Mouse (Mus musculus): ENCODE results near the gene Dkk2. TPM values are rescaled to one million over a fixed set of nuclear protein-coding genes. Genes with fewer than 3 reads are reported as not detected.
"Not testable (repeated sequence)": the region's sequence is repeated elsewhere in the genome, so short reads cannot be mapped to it uniquely, and the experiment has no call there.

Dkk2 gene
- 1 to 10 TPM in 1 of 2 experiments, under 1 TPM in 1; 0.56 to 1.2 TPM for total RNA-seq (2021)
- long read RNA-seq, experiment 1, partial matches to known transcripts, result 0 of 2 reads
- long read RNA-seq, experiment 1, other reads (novel, unspliced or antisense), result 0 of 2 reads
- long read RNA-seq, experiment 2, result 0 reads

DNA sequence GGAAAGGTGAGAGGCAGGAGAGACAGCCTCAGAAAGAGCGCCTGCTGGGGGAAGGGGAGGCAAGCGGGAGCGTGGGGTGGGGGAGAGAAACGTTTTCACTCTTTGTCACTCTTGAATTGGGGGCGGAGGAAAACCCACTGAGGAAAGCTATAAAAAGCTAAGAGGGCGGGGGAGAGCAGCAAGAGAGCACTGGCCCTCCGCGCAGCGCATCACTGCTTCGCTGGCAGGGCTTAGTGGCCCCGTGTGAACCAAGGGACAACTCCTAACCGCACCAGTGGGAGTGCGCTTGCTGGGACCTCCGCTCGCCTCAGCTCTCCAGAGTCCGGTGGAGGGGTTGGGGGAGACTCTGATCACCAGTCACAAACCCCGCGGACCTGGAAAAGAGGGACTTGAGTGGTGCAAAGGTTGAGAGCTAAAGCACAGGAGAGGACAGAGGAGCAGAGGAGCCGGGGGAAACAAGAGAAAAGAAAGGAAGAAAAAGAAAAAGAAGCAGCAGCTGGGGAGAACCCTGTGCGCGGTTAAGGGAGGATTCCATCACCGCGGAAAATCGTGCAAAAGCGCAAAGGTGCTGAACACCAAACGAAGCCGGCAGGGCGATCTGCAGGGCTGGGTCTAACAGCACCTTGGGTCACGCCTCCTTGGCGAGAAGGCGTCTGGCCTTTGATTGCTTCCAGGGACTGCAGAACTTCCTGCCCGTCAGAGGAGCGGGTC, at the start of gene Dkk2:
Dkk2 (plus strand) TSS at position 181 of the 711 bp plus-strand sequence.
- DNase-seq (ENCODE audit: extremely low spot score in 1 of 2, low spot score in 2 of 2), result no peak
- intact Hi-C loops (cut with DNase I), result loop anchor here (2.0 to 10.0 kb wide), 2 partner anchors 108 to 490 kb away; no protein-coding TSS in a partner anchor
- H3K4me3 ChIP-seq, result peak within 1 kb of the TSS; percentile 41
- H3K27ac ChIP-seq, result no peak within 1 kb of the TSS
- no peak for TF ChIP-seq CTCF (IDR thresholded peaks at IDR 0.05)

- TF ChIP-seq CTCF (IDR thresholded peaks at IDR 0.05), result no peak
- intact Hi-C loops (cut with DNase I), result no loop called here
- Histone ChIP-seq H3K27ac (no peak overlapping the region), H3K4me3 (no peak overlapping the region)
- DNase-seq (ENCODE audit: extremely low spot score in 1 of 2, low spot score in 2 of 2), result no peak
Observed at GRCm38 (mm10) chr3:132036704-132037103, 48.4 kb upstream of the Dkk2 start.

- Histone ChIP-seq H3K4me3 (no peak overlapping the region), H3K27ac (no peak overlapping the region)
- no peak for DNase-seq (ENCODE audit: extremely low spot score in 1 of 2, low spot score in 2 of 2)
- intact Hi-C loops (cut with DNase I), result no loop called here
- TF ChIP-seq CTCF (IDR thresholded peaks at IDR 0.05), result no peak
Observed at GRCm38 (mm10) chr3:132037670-132038069, 47.4 kb upstream of the Dkk2 start.

DNA sequence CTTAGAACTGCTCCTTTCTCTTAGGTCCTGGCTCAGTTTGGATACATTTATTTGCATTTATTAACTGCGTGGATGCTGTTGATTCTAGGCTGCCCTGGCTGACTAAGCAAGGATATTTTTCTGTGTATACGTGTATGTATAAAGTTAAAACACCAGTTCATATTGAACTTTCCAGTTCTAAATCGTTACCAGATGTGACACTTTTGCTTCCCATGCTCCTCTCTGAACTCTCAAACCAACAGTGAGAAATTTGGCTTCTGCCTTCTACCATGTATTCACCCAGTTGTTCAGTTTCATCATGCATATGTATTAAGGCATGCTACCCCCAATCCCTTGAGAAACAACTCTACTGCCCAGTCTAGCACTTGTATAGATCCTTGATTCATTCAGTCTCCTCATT, 45.0 kb upstream of the Dkk2 start:
- no peak for DNase-seq (ENCODE audit: extremely low spot score in 1 of 2, low spot score in 2 of 2)
- no peak overlapping the region for H3K27ac ChIP-seq
- intact Hi-C loops (cut with DNase I), result no loop called here
- TF ChIP-seq CTCF (IDR thresholded peaks at IDR 0.05), result no peak
- no peak overlapping the region for H3K4me3 ChIP-seq

- TF ChIP-seq CTCF (IDR thresholded peaks at IDR 0.05), result no peak
- intact Hi-C loops (cut with DNase I), result no loop called here
- DNase-seq (ENCODE audit: extremely low spot score in 1 of 2, low spot score in 2 of 2), result no peak
- Histone ChIP-seq H3K4me3 (no peak overlapping the region), H3K27ac (no peak overlapping the region)
Observed at GRCm38 (mm10) chr3:132050884-132051457, 34.1 kb upstream of the Dkk2 start.

- intact Hi-C loops (cut with DNase I), result not testable (repeated sequence)
Observed at GRCm38 (mm10) chr3:132062816-132063215, 22.3 kb upstream of the Dkk2 start.

DNA sequence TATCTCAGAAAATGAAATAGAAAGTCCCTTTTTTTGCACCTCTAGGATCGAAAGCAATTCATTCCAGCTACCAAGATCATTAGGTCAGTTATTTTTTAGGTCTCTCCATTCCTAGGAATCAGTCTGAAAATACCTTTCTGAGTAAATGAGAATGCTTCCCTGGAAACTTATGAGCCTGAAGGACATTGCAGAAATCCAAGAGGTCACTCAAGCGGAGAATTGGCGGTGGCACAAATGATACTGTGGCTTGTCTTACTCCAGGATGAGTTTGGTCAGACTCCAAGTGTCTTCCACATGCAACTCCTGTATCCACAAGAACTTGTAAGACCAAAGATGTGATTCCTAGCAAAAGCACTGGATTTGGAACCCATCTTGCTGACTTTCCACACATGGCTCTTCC, 21.7 kb upstream of the Dkk2 start:
- DNase-seq (ENCODE audit: extremely low spot score in 1 of 2, low spot score in 2 of 2), result no peak
- Histone ChIP-seq H3K27ac (no peak overlapping the region), H3K4me3 (no peak overlapping the region)
- no peak for TF ChIP-seq CTCF (IDR thresholded peaks at IDR 0.05)
- intact Hi-C loops (cut with DNase I), result no loop called here

More at GRCm38 (mm10) chr3:132062816-132063215, 22.3 kb upstream of the Dkk2 start:
- H3K4me3 ChIP-seq; DNase-seq (ENCODE audit: extremely low spot score in 1 of 2, low spot score in 2 of 2); H3K27ac ChIP-seq: not testable (repeated sequence)

- no peak overlapping the region for H3K4me3 ChIP-seq
- no peak for DNase-seq (ENCODE audit: extremely low spot score in 1 of 2, low spot score in 2 of 2)
- H3K27ac ChIP-seq, result no peak overlapping the region
- no peak for TF ChIP-seq CTCF (IDR thresholded peaks at IDR 0.05)
- intact Hi-C loops (cut with DNase I), result no loop called here
Observed at GRCm38 (mm10) chr3:132063966-132064365, 21.1 kb upstream of the Dkk2 start.

GRCm38 (mm10) chr3:132064920-132065319, 20.2 kb upstream of the Dkk2 start:
- Histone ChIP-seq H3K27ac (no peak overlapping the region), H3K4me3 (no peak overlapping the region)
- intact Hi-C loops (cut with DNase I), result no loop called here
- no peak for DNase-seq (ENCODE audit: extremely low spot score in 1 of 2, low spot score in 2 of 2)
- TF ChIP-seq CTCF (IDR thresholded peaks at IDR 0.05), result no peak

- intact Hi-C loops (cut with DNase I), result no loop called here
- no peak overlapping the region for H3K4me3 ChIP-seq
- TF ChIP-seq CTCF (IDR thresholded peaks at IDR 0.05), result peak; percentile 4
- DNase-seq (ENCODE audit: extremely low spot score in 1 of 2, low spot score in 2 of 2), result no peak
- no peak overlapping the region for H3K27ac ChIP-seq
Observed at GRCm38 (mm10) chr3:132070949-132071348, 14.1 kb upstream of the Dkk2 start.

DNA sequence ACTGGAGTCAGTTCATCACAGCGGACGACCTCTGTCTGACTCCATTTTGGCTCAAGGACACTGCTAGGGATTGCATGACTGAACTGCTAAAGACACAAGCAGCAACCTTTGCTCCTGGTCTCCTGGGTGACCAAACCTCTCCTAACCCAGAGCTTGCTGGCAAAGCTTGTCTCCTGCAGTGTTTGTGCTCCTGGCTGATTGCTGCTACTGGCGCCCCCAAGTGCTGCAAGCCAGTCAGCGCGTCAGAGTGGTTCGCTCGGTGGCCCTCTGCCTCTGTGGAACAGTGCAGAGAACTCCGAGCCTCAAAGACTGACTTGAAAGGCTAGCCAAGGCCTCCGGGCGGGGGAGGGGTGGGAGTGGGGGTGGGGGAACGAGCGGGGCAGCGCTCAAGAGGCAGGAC, 1.1 kb upstream of the Dkk2 start:
- DNase-seq (ENCODE audit: extremely low spot score in 1 of 2, low spot score in 2 of 2), result peak; percentile 50 to 62
- no peak overlapping the region for H3K4me3 ChIP-seq
- H3K27ac ChIP-seq, result no peak overlapping the region
- peak; percentile 61 for TF ChIP-seq CTCF (IDR thresholded peaks at IDR 0.05)
- intact Hi-C loops (cut with DNase I), result loop anchor here (2.0 to 10.0 kb wide), 2 partner anchors 107 to 489 kb away; no protein-coding TSS in a partner anchor

DNA sequence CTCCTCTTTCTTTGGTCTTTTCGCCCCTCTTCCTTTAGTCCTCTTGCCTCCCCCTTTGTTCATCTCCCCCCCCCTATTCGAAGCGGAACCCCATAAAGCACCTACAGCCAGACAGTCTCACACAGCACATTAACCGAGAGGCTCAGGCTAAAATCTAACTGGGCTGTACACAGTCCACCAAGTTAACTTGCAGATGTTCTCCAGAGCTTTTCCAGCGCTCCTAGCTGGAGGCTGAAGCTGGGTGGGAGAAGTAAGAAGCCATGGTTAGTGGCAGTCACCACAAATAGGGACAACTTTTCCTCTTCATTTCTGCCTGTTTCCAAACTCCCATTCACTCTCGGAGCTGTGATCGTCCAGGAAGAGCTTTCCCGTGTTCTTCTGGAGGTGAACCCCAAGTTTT, 412 bp upstream of the Dkk2 start:
- intact Hi-C loops (cut with DNase I), result loop anchor here (2.0 to 10.0 kb wide), 2 partner anchors 108 to 490 kb away; no protein-coding TSS in a partner anchor
- Histone ChIP-seq H3K4me3 (peak overlapping the region; percentile 41; the same call in 1 of the 2 replicates), H3K27ac (no peak overlapping the region)
- DNase-seq (ENCODE audit: extremely low spot score in 1 of 2, low spot score in 2 of 2), result peak in 1 of 2 experiments; percentile 15
- TF ChIP-seq CTCF (IDR thresholded peaks at IDR 0.05), result no peak
